Mouse (Mus musculus) adrenal gland, adult 2 months (tissue): ENCODE measurements around the gene 9130409I23Rik. TPM values are rescaled to one million over a fixed set of nuclear protein-coding genes. Genes with fewer than 3 reads are reported as not detected.

Experiments used
- DNase-seq: peaks from one replicate; pipeline ENCODE4 v3.0.0; 2021
- long read RNA-seq: library from polyadenylated mRNA; stranded (forward); transcript quantifications from one replicate; pipeline ENCODE4 v2.0.0, GENCODE M21; 2021
- polyA plus RNA-seq: library from polyadenylated mRNA; depleted of rRNA; stranded (reverse); fragments of >200 nt; gene quantifications from 2 replicates; pipeline ENCODE4 v1.2.3, GENCODE M21; 2012; rRNA removed
- total RNA-seq, 2 experiments: library from RNA; stranded (reverse); gene quantifications; 2 replicates each; pipeline ENCODE4 v1.2.3; 2021

The 9130409I23Rik gene
- total RNA-seq (not detected), polyA plus RNA-seq (not detected in 2 replicates)
- long read RNA-seq = 0 reads

- no peak for DNase-seq
Observed at GRCm38 (mm10) chr1:181050937-181051336, at the start of gene 9130409I23Rik. TSS of gene 9130409I23Rik (plus strand) at chr1:181051237.

- DNase-seq = no peak
Observed at GRCm38 (mm10) chr1:181001621-181002020, 49.4 kb upstream of the 9130409I23Rik start.

- DNase-seq = no peak
Observed at GRCm38 (mm10) chr1:181003790-181004189, 47.2 kb upstream of the 9130409I23Rik start.

- peak; percentile 38 for DNase-seq
Observed at GRCm38 (mm10) chr1:181005331-181005730, 45.7 kb upstream of the 9130409I23Rik start.

- DNase-seq = no peak
Observed at GRCm38 (mm10) chr1:181007831-181008230, 43.2 kb upstream of the 9130409I23Rik start.

GRCm38 (mm10) chr1:181008266-181008665, 42.8 kb upstream of the 9130409I23Rik start:
- peak; percentile 43 for DNase-seq

GRCm38 (mm10) chr1:181009011-181009590, 41.9 kb upstream of the 9130409I23Rik start:
- no peak for DNase-seq

- DNase-seq = peak; percentile 92
Observed at GRCm38 (mm10) chr1:181009754-181010153, 41.3 kb upstream of the 9130409I23Rik start.

GRCm38 (mm10) chr1:181010171-181010932, 40.7 kb upstream of the 9130409I23Rik start:
- peak; percentile 57 for DNase-seq

- no peak for DNase-seq
Observed at GRCm38 (mm10) chr1:181011601-181012000, 39.4 kb upstream of the 9130409I23Rik start.

- no peak for DNase-seq
Observed at GRCm38 (mm10) chr1:181012416-181012815, 38.6 kb upstream of the 9130409I23Rik start.

GRCm38 (mm10) chr1:181013446-181013845, 37.6 kb upstream of the 9130409I23Rik start:
- no peak for DNase-seq

GRCm38 (mm10) chr1:181014731-181015500, 36.1 kb upstream of the 9130409I23Rik start:
- peak; percentile 67 for DNase-seq

GRCm38 (mm10) chr1:181015558-181015957, 35.5 kb upstream of the 9130409I23Rik start:
- DNase-seq = peak; percentile 84

- no peak for DNase-seq
Observed at GRCm38 (mm10) chr1:181016045-181016444, 35.0 kb upstream of the 9130409I23Rik start.

- DNase-seq = peak; percentile 81
Observed at GRCm38 (mm10) chr1:181016532-181017131, 34.4 kb upstream of the 9130409I23Rik start.

- DNase-seq = peak; percentile 91
Observed at GRCm38 (mm10) chr1:181017212-181017711, 33.8 kb upstream of the 9130409I23Rik start.

GRCm38 (mm10) chr1:181017890-181018420, 33.1 kb upstream of the 9130409I23Rik start:
- no peak for DNase-seq

GRCm38 (mm10) chr1:181020756-181021487, 30.1 kb upstream of the 9130409I23Rik start, which contains the start of gene Ephx1:
TSS of gene Ephx1 (minus strand) at chr1:181020904.
- peak; percentile 63 for DNase-seq

- DNase-seq = no peak
Observed at GRCm38 (mm10) chr1:181021488-181021865, 29.6 kb upstream of the 9130409I23Rik start.

GRCm38 (mm10) chr1:181022265-181022664, 28.8 kb upstream of the 9130409I23Rik start:
- DNase-seq = peak; percentile 77
